Mouse (Mus musculus) erythroid progenitor cell, adult 5-6 weeks (primary cell): ENCODE results near the gene Mbnl1. TPM values are rescaled to one million over a fixed set of nuclear protein-coding genes. Genes with fewer than 3 reads are reported as not detected.
A peak's percentile ranks its signal among the peaks of the same experiment; 100 is the strongest.

Source experiments
- ATAC-seq: replicated peaks from 2 replicates; pipeline ENCODE4 v1.8.0; 2016; ENCODE audit warnings: moderate number of reproducible peaks, mild to moderate bottlenecking, moderate TSS enrichment, inconsistent platforms; ENCODE audit not compliant: poor library complexity, low FRiP score, severe bottlenecking
- total RNA-seq, 2 experiments: library from RNA; stranded (forward) in 1 of 2; stranded (reverse) in 1 of 2; fragments of 150-400 nt in 1 of 2; fragments of 186-747, 209-891 nt in 1 of 2; gene quantifications; 2 replicates each; pipeline versions ENCODE4 v1.2.3 to v1.2.4; 2015 to 2017; ENCODE audit warnings: low replicate concordance in 2 of 2

Mbnl1 gene
- total RNA-seq, 2 experiments from 2014 or later, result 329 to 380 TPM

- ATAC-seq, result no peak
These were observed 13.5 kb downstream of the Mbnl1 start for GRCm38 (mm10) chr3:60485987-60486712.

- no peak for ATAC-seq
These were observed 14.1 kb downstream of the Mbnl1 start for GRCm38 (mm10) chr3:60486713-60487170.

GRCm38 (mm10) chr3:60489509-60489908 is 16.9 kb downstream of the Mbnl1 start:
- no peak for ATAC-seq

- ATAC-seq, result peak; percentile 58
These were observed 22.3 kb downstream of the Mbnl1 start for GRCm38 (mm10) chr3:60494774-60495535.

GRCm38 (mm10) chr3:60496197-60496596 is 23.6 kb downstream of the Mbnl1 start:
- no peak for ATAC-seq

GRCm38 (mm10) chr3:60498151-60498550 is 25.5 kb downstream of the Mbnl1 start:
- no peak for ATAC-seq

- no peak for ATAC-seq
These were observed 26.0 kb downstream of the Mbnl1 start for GRCm38 (mm10) chr3:60498646-60499045.

GRCm38 (mm10) chr3:60499157-60499578 is 26.5 kb downstream of the Mbnl1 start:
- ATAC-seq, result peak; percentile 25; the same call in 1 of the 2 replicates

GRCm38 (mm10) chr3:60499718-60500450 is 27.3 kb downstream of the Mbnl1 start:
- no peak for ATAC-seq

GRCm38 (mm10) chr3:60500571-60501527 is 28.2 kb downstream of the Mbnl1 start:
- ATAC-seq, result peak; percentile 63

GRCm38 (mm10) chr3:60501561-60502151 is 29.0 kb downstream of the Mbnl1 start:
- peak; percentile 46 for ATAC-seq

- ATAC-seq, result no peak
These were observed 29.7 kb downstream of the Mbnl1 start for GRCm38 (mm10) chr3:60502155-60502987.

GRCm38 (mm10) chr3:60503196-60503595 is 30.6 kb downstream of the Mbnl1 start:
- ATAC-seq, result no peak

- no peak for ATAC-seq
These were observed 32.3 kb downstream of the Mbnl1 start for GRCm38 (mm10) chr3:60504775-60505430.

GRCm38 (mm10) chr3:60506821-60507220 is 34.2 kb downstream of the Mbnl1 start:
- ATAC-seq, result no peak

- no peak for ATAC-seq
These were observed 34.9 kb downstream of the Mbnl1 start for GRCm38 (mm10) chr3:60507496-60507895.

GRCm38 (mm10) chr3:60507979-60508378 is 35.3 kb downstream of the Mbnl1 start:
- no peak for ATAC-seq
